Mouse (Mus musculus) midbrain, embryonic 11.5 days (tissue): ENCODE results near the gene 2310011J03Rik. TPM values are rescaled to one million over a fixed set of nuclear protein-coding genes. Genes with fewer than 3 reads are reported as not detected.
A peak's percentile ranks its signal among the peaks of the same experiment; 100 is the strongest.

Source experiments
- ATAC-seq: fragments of 200-750 bp; cut with Nextera tagmentation; 2 replicates; pipeline ENCODE4 v1.8.0; 2017; ENCODE audit warnings: moderate TSS enrichment, moderate library complexity; ENCODE audit not compliant: low FRiP score
- DNase-seq: peaks from one replicate; pipeline ENCODE4 v3.0.0; 2015; ENCODE audit warnings: low spot score; ENCODE audit errors: missing footprints
- H3K27ac ChIP-seq: fragments of 300-500 bp; sonication (generic); 2 replicates; pipeline ENCODE4 v1.5.1; 2014; ENCODE audit warnings: low read depth, low read length
- H3K27me3 ChIP-seq: fragments of 300-500 bp; sonication (generic); 2 replicates; pipeline ENCODE4 v1.6.1; 2014; ENCODE audit warnings: mild to moderate bottlenecking, low read length, moderate library complexity, mixed read lengths; ENCODE audit not compliant: control insufficient read depth, insufficient read depth
- H3K36me3 ChIP-seq: fragments of 300-500 bp; sonication (generic); 2 replicates; pipeline ENCODE4 v1.6.1; 2014; ENCODE audit warnings: mild to moderate bottlenecking, low read length, moderate library complexity, mixed read lengths; ENCODE audit not compliant: control insufficient read depth, insufficient read depth
- H3K4me1 ChIP-seq: fragments of 300-500 bp; sonication (generic); 2 replicates; pipeline ENCODE4 v1.6.1; 2014; ENCODE audit warnings: low read length; ENCODE audit not compliant: control insufficient read depth, insufficient read depth
- H3K4me2 ChIP-seq: fragments of 300-500 bp; sonication (generic); 2 replicates; pipeline ENCODE4 v1.6.1; 2014; ENCODE audit warnings: mild to moderate bottlenecking, moderate library complexity
- H3K4me3 ChIP-seq: fragments of 300-500 bp; sonication (generic); 2 replicates; pipeline ENCODE4 v1.5.1; 2014; ENCODE audit warnings: low read depth, low read length
- H3K9ac ChIP-seq: fragments of 300-500 bp; sonication (generic); 2 replicates; pipeline ENCODE4 v1.6.1; 2014; ENCODE audit warnings: low read length
- H3K9me3 ChIP-seq: fragments of 300-500 bp; sonication (generic); 2 replicates; pipeline ENCODE4 v1.6.1; 2016; ENCODE audit warnings: low read length; ENCODE audit not compliant: control insufficient read depth
- WGBS: fragments of 180-500 bp; shearing (Covaris S2); extraction: QIAGEN DNeasy Blood & Tissue Kit; methylation state at CpG from one replicate; pipeline ENCODE4 v1.1.7; 2014; 5-methylcytosine and 5-hydroxymethylcytosine counted together
- polyA plus RNA-seq: library from polyadenylated mRNA; unstranded; fragments of >200 nt; fragmentation: Nextera tagmentation; extraction: Ambion mirVana; gene quantifications from 2 replicates; pipeline ENCODE4 v1.2.1, GENCODE M21; 2014

Gene 2310011J03Rik
- polyA plus RNA-seq, 1 experiment from 2014 or later = 40.8 TPM

GRCm38 (mm10) chr10:80294311-80294710, 26.0 kb downstream of the 2310011J03Rik start:
- WGBS = 76% methylated on average over 4 of the region's 4 CpGs
- Histone ChIP-seq H3K9me3 (no peaks in the 10 kb centered on the region), H3K4me1 (peaks cover 49% of the 10 kb centered on the region), H3K27me3 (0 out of 2 replicates have a peak, but pooled peaks cover 2% of the 10 kb centered on the region), H3K4me3 (peak overlapping the region; percentile 7; the same call in 1 of the 2 replicates), H3K9ac (no peak overlapping the region), H3K27ac (no peak overlapping the region), H3K36me3 (peaks cover 12% of the 10 kb centered on the region), H3K4me2 (no peak overlapping the region)
- no peak for ATAC-seq
- DNase-seq = peak; percentile 84

- peak overlapping the region; percentile 91 for H3K4me3 ChIP-seq
- H3K4me1 ChIP-seq = peaks cover 43% of the 10 kb centered on the region
- no peaks in the 10 kb centered on the region for H3K9me3 ChIP-seq
- H3K9ac ChIP-seq = peak overlapping the region; percentile 99
- H3K27me3 ChIP-seq = no peaks in the 10 kb centered on the region
- WGBS = 27% methylated on average over 14 of the region's 14 CpGs
- peaks cover 13% of the 10 kb centered on the region for H3K36me3 ChIP-seq
- H3K27ac ChIP-seq = 0 out of 2 replicates have a peak overlapping the region, but pooled peaks have one; percentile 20
- ATAC-seq = no peak
- peak; percentile 84 for DNase-seq
- peak overlapping the region; percentile 99 for H3K4me2 ChIP-seq
Observed at GRCm38 (mm10) chr10:80293325-80293724, 27.0 kb downstream of the 2310011J03Rik start.

GRCm38 (mm10) chr10:80292251-80293146, 27.8 kb downstream of the 2310011J03Rik start, which contains the start of gene Rps15:
Gene Rps15 (plus strand): TSS chr10:80292453.
- Histone ChIP-seq H3K9me3 (no peaks in the 10 kb centered on the region), H3K36me3 (peaks cover 17% of the 10 kb centered on the region), H3K27ac (peak within 1 kb of the TSS; percentile 88), H3K4me2 (peak within 1 kb of the TSS; percentile 99), H3K4me3 (peak within 1 kb of the TSS; percentile 91), H3K4me1 (peaks cover 36% of the 10 kb centered on the region), H3K27me3 (no peaks in the 10 kb centered on the region), H3K9ac (peak within 1 kb of the TSS; percentile 99)
- WGBS = under 1% methylated on average over 71 of the region's 72 CpGs
- ATAC-seq (peak; percentile 85), DNase-seq (peak; percentile 99)

- H3K4me1 ChIP-seq = peaks cover 11% of the 10 kb centered on the region; the same call in 1 of the 2 replicates
- no peak overlapping the region for H3K4me2 ChIP-seq
- ATAC-seq (no peak), DNase-seq (no peak)
- H3K9ac ChIP-seq = no peak overlapping the region
- H3K9me3 ChIP-seq = no peaks in the 10 kb centered on the region
- no peak overlapping the region for H3K27ac ChIP-seq
- peaks cover 26% of the 10 kb centered on the region for H3K36me3 ChIP-seq
- 74% methylated on average over 8 of the region's 8 CpGs for WGBS
- no peak overlapping the region for H3K4me3 ChIP-seq
- no peaks in the 10 kb centered on the region for H3K27me3 ChIP-seq
Observed at GRCm38 (mm10) chr10:80288657-80289056, 31.7 kb downstream of the 2310011J03Rik start.

- no peak overlapping the region for H3K4me2 ChIP-seq
- no peaks in the 10 kb centered on the region for H3K9me3 ChIP-seq
- H3K4me3 ChIP-seq = no peak overlapping the region
- H3K9ac ChIP-seq = no peak overlapping the region
- ATAC-seq = no peak
- 93% methylated on average over 12 of the region's 12 CpGs for WGBS
- DNase-seq = no peak
- H3K27ac ChIP-seq = no peak overlapping the region
- peaks cover 5% of the 10 kb centered on the region; the same call in 1 of the 2 replicates for H3K4me1 ChIP-seq
- peaks cover 31% of the 10 kb centered on the region for H3K36me3 ChIP-seq
- no peaks in the 10 kb centered on the region for H3K27me3 ChIP-seq
Observed at GRCm38 (mm10) chr10:80288097-80288496, 32.2 kb downstream of the 2310011J03Rik start.

- H3K27me3 ChIP-seq = no peaks in the 10 kb centered on the region
- ATAC-seq = no peak
- no peaks in the 10 kb centered on the region for H3K4me1 ChIP-seq
- no peak overlapping the region for H3K4me2 ChIP-seq
- DNase-seq = no peak
- no peaks in the 10 kb centered on the region for H3K9me3 ChIP-seq
- WGBS = 79% methylated on average over 15 of the region's 15 CpGs
- H3K27ac ChIP-seq = no peak overlapping the region
- no peak overlapping the region for H3K9ac ChIP-seq
- H3K36me3 ChIP-seq = peaks cover 33% of the 10 kb centered on the region
- no peak overlapping the region for H3K4me3 ChIP-seq
Observed at GRCm38 (mm10) chr10:80285222-80286070, 34.9 kb downstream of the 2310011J03Rik start.

GRCm38 (mm10) chr10:80282481-80283441, 37.6 kb downstream of the 2310011J03Rik start:
- H3K27ac ChIP-seq = no peak overlapping the region
- ATAC-seq (no peak), DNase-seq (no peak)
- H3K9me3 ChIP-seq = no peaks in the 10 kb centered on the region
- 92% methylated on average over 20 of the region's 20 CpGs for WGBS
- H3K9ac ChIP-seq = no peak overlapping the region
- H3K4me1 ChIP-seq = no peaks in the 10 kb centered on the region
- no peak overlapping the region for H3K4me2 ChIP-seq
- H3K36me3 ChIP-seq = peaks cover 49% of the 10 kb centered on the region
- H3K4me3 ChIP-seq = no peak overlapping the region
- no peaks in the 10 kb centered on the region for H3K27me3 ChIP-seq

GRCm38 (mm10) chr10:80281921-80282371, 38.4 kb downstream of the 2310011J03Rik start:
- H3K36me3 ChIP-seq = peaks cover 54% of the 10 kb centered on the region
- no peaks in the 10 kb centered on the region for H3K27me3 ChIP-seq
- no peaks in the 10 kb centered on the region for H3K9me3 ChIP-seq
- no peak overlapping the region for H3K9ac ChIP-seq
- ATAC-seq = no peak
- H3K4me1 ChIP-seq = no peaks in the 10 kb centered on the region
- no peak for DNase-seq
- no peak overlapping the region for H3K4me2 ChIP-seq
- H3K27ac ChIP-seq = no peak overlapping the region
- H3K4me3 ChIP-seq = no peak overlapping the region
- 92% methylated on average over 8 of the region's 8 CpGs for WGBS
